Mouse (Mus musculus) midbrain, embryonic 11.5 days (tissue): ENCODE measurements around the gene Stard7. TPM values are rescaled to one million over a fixed set of nuclear protein-coding genes. Genes with fewer than 3 reads are reported as not detected.

Source experiments
- ATAC-seq: fragments of 200-750 bp; cut with Nextera tagmentation; 2 replicates; pipeline ENCODE4 v1.8.0; 2017; ENCODE audit warnings: moderate TSS enrichment, moderate library complexity; ENCODE audit not compliant: low FRiP score
- DNase-seq: peaks from one replicate; pipeline ENCODE4 v3.0.0; 2015; ENCODE audit warnings: low spot score; ENCODE audit errors: missing footprints
- H3K27ac ChIP-seq: fragments of 300-500 bp; sonication (generic); 2 replicates; pipeline ENCODE4 v1.5.1; 2014; ENCODE audit warnings: low read depth, low read length
- H3K27me3 ChIP-seq: fragments of 300-500 bp; sonication (generic); 2 replicates; pipeline ENCODE4 v1.6.1; 2014; ENCODE audit warnings: mild to moderate bottlenecking, low read length, moderate library complexity, mixed read lengths; ENCODE audit not compliant: control insufficient read depth, insufficient read depth
- H3K36me3 ChIP-seq: fragments of 300-500 bp; sonication (generic); 2 replicates; pipeline ENCODE4 v1.6.1; 2014; ENCODE audit warnings: mild to moderate bottlenecking, low read length, moderate library complexity, mixed read lengths; ENCODE audit not compliant: control insufficient read depth, insufficient read depth
- H3K4me1 ChIP-seq: fragments of 300-500 bp; sonication (generic); 2 replicates; pipeline ENCODE4 v1.6.1; 2014; ENCODE audit warnings: low read length; ENCODE audit not compliant: control insufficient read depth, insufficient read depth
- H3K4me2 ChIP-seq: fragments of 300-500 bp; sonication (generic); 2 replicates; pipeline ENCODE4 v1.6.1; 2014; ENCODE audit warnings: mild to moderate bottlenecking, moderate library complexity
- H3K4me3 ChIP-seq: fragments of 300-500 bp; sonication (generic); 2 replicates; pipeline ENCODE4 v1.5.1; 2014; ENCODE audit warnings: low read depth, low read length
- H3K9ac ChIP-seq: fragments of 300-500 bp; sonication (generic); 2 replicates; pipeline ENCODE4 v1.6.1; 2014; ENCODE audit warnings: low read length
- H3K9me3 ChIP-seq: fragments of 300-500 bp; sonication (generic); 2 replicates; pipeline ENCODE4 v1.6.1; 2016; ENCODE audit warnings: low read length; ENCODE audit not compliant: control insufficient read depth
- WGBS: fragments of 180-500 bp; shearing (Covaris S2); extraction: QIAGEN DNeasy Blood & Tissue Kit; methylation state at CpG from one replicate; pipeline ENCODE4 v1.1.7; 2014; 5-methylcytosine and 5-hydroxymethylcytosine counted together
- polyA plus RNA-seq: library from polyadenylated mRNA; unstranded; fragments of >200 nt; fragmentation: Nextera tagmentation; extraction: Ambion mirVana; gene quantifications from 2 replicates; pipeline ENCODE4 v1.2.1, GENCODE M21; 2014

Stard7 gene
- polyA plus RNA-seq: 85.0 and 86.4 TPM in 2 replicates

DNA sequence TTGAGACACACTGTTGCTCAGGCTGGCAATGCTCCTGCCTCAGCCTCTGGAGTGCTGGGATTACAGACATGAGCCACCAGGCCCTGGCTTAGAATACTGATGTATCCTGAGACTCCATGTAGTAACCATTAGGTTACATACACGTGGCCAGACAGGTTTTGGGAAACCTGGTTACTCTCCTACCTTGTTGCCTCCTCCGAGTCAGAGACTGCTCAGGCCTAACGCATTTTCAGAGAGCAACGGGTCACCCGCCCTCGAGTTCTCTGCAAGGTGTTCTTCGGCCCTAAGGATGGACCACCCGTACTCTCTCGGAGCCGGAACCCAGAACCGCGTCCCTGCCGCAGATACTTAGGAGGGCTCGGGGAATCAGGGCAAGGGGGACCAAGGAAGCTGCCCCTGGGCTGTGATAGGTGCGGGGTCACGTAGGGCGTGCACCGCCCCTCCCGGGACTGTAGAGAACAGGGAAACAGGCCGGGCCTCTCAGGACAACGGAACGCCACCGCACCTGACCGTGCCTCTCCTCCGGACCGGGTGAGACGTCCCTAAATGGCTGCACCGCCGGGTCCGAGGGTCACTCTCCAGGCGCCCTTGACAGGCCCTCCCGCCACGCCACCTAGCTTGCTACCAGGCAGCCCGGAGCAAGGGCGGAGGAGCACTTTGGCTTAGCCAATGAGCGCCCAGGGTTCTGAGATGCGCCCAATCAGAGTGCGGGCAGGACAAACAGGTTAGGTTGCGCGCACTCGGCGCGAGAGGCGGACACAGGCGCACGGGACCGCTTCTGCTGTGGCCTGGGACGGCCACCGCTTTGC lies at the start of gene Stard7:
TSS of gene Stard7 (plus strand) at position 728 of the 809 bp plus-strand sequence.
- H3K27ac ChIP-seq: peak within 1 kb of the TSS; percentile 93
- no peaks in the 10 kb centered on the region for H3K36me3 ChIP-seq
- peak; percentile 99 for ATAC-seq
- H3K9me3 ChIP-seq: no peaks in the 10 kb centered on the region
- DNase-seq: peak; percentile 99
- WGBS: under 1% methylated on average over 45 of the region's 49 CpGs
- peak within 1 kb of the TSS; percentile 94 for H3K4me3 ChIP-seq
- peaks cover 4% of the 10 kb centered on the region; the same call in 1 of the 2 replicates for H3K4me1 ChIP-seq
- H3K4me2 ChIP-seq: peak within 1 kb of the TSS; percentile 84
- H3K9ac ChIP-seq: peak within 1 kb of the TSS; percentile 89
- H3K27me3 ChIP-seq: no peaks in the 10 kb centered on the region

DNA sequence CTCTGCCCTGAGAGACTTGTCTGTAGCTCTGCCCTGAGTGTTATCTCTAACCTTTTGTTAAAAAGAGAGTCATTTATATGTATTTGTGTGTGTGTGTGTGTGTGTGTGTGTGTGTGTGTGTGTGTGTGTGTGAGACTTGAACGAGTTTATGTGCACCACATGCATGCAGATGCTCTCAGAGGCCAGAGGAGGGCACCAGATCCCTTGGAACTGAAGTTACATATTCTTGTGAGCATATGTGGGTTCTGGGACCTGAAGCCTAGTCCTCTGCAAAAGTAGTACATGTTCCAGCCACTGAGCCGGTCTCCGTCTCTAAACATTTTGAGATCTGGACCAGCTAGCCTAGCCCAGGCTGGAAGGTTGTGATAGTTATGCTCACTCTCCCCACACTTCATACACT lies 44.8 kb upstream of the Stard7 start:
- Histone ChIP-seq H3K27ac (no peak overlapping the region), H3K27me3 (no peaks in the 10 kb centered on the region), H3K36me3 (peaks cover 65% of the 10 kb centered on the region), H3K9ac (no peak overlapping the region), H3K4me3 (no peak overlapping the region), H3K4me1 (no peaks in the 10 kb centered on the region), H3K9me3 (no peaks in the 10 kb centered on the region), H3K4me2 (no peak overlapping the region)
- WGBS: 99% methylated on average over 3 of the region's 3 CpGs
- DNase-seq (no peak), ATAC-seq (no peak)

DNA sequence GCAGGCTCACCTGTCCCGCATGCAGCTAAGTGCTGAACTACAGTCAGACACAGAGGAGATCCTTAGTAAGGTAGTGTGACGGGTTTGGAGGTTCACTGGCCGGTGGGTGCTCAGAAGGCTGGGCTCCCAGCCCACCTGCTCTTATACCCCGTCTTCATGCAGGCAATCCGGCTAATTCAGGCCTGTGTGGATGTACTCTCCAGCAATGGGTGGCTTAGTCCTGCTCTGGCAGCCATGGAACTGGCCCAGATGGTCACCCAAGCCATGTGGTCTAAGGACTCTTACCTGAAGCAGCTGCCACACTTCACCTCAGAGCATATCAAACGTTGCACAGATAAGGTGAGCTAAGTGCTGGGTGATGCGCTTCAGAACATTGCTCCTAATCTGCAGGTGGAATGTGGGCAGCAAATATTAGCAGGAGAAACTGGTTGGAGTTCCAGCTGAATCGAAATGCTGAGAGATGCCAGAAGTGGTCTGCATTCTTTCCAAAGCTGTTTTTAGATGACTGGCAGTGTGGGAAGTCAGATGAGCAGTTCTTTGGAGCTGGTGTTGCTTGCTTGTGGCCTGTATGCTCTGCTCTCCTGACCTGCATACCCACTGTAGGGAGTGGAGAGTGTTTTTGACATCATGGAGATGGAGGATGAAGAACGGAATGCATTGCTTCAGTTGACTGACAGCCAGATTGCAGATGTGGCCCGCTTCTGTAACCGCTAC lies 32.0 kb upstream of the Stard7 start:
- H3K4me2 ChIP-seq: no peak overlapping the region
- no peak for DNase-seq
- H3K4me1 ChIP-seq: no peaks in the 10 kb centered on the region
- no peaks in the 10 kb centered on the region for H3K27me3 ChIP-seq
- ATAC-seq: no peak
- H3K9me3 ChIP-seq: no peaks in the 10 kb centered on the region
- no peak overlapping the region for H3K27ac ChIP-seq
- no peak overlapping the region for H3K9ac ChIP-seq
- H3K36me3 ChIP-seq: peaks cover 54% of the 10 kb centered on the region
- H3K4me3 ChIP-seq: no peak overlapping the region
- 94% methylated on average over 11 of the region's 11 CpGs for WGBS

DNA sequence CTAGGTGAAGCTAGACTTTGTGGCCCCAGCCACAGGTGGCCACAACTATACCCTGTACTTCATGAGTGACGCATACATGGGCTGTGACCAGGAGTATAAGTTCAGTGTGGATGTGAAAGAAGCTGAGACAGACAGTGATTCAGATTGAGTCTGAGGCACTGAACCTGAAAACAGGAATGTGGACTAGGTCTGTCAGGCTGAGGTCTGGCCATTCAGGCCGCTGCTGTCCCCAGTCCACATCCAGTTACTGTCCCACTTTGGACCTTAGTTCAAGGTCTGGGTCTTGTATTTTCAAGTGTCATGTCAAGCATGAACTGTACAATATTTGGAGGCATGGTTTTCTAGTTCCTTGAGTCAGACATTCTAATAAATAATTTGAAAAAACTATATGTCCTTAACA lies 30.0 kb upstream of the Stard7 start:
- Histone ChIP-seq H3K9me3 (no peaks in the 10 kb centered on the region), H3K4me2 (no peak overlapping the region), H3K27ac (no peak overlapping the region), H3K27me3 (no peaks in the 10 kb centered on the region), H3K9ac (no peak overlapping the region), H3K36me3 (peaks cover 41% of the 10 kb centered on the region), H3K4me3 (no peak overlapping the region), H3K4me1 (no peaks in the 10 kb centered on the region)
- WGBS: 89% methylated on average over 2 of the region's 2 CpGs
- ATAC-seq: no peak
- DNase-seq: no peak

DNA sequence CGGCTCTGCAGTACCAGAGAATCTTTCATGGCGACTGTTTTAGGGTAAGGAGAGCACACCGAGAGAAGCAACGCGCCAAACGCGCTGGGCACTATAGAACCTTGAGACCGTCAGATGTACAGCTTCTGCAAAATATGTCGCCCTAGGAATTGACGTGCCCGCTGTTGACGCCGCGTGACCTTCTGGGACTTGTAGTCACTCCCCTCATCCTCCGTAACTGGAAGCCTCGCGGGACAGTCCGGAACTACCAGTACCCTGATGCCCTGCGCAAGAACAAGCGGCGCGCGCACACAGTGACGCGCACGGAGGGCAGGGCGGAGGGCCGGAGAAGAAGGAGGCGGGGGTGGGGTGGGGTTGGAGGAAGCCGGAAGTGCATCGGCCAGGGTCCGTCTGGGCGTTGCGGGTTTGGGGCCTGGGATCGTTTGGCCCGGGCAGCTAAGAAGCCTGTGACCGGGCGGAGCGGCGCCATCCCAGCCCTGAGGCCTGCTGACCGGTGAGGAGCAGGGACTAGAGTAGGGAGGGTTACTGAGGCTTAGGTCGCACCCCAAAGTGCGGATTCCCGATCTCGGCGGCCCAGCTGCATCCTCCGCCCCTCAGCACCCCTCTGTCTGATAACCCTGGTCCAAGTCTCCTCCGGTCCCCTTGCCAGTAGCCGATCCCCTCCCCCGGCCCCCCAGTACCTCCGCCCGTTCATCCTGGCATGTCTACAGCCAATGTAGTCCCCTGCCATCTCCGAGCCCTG lies 22.3 kb upstream of the Stard7 start, which contains the start of the genes Ciao1 and Tmem127:
TSS of gene Ciao1 (minus strand) at position 225 of the 742 bp plus-strand sequence.
TSS of gene Tmem127 (plus strand) at position 317 of the 742 bp plus-strand sequence.
- Histone ChIP-seq H3K9ac (peak within 1 kb of the TSS; percentile 84), H3K36me3 (no peaks in the 10 kb centered on the region; the same call in 1 of the 2 replicates), H3K27me3 (no peaks in the 10 kb centered on the region), H3K27ac (no peak within 1 kb of the TSS; the same call in 1 of the 2 replicates), H3K4me1 (peaks cover 14% of the 10 kb centered on the region), H3K4me2 (peak within 1 kb of the TSS; percentile 89), H3K9me3 (no peaks in the 10 kb centered on the region), H3K4me3 (peak within 1 kb of the TSS; percentile 73)
- ATAC-seq (peak; percentile 98), DNase-seq (peak; percentile 99)
- WGBS: under 1% methylated on average over 53 of the region's 53 CpGs

DNA sequence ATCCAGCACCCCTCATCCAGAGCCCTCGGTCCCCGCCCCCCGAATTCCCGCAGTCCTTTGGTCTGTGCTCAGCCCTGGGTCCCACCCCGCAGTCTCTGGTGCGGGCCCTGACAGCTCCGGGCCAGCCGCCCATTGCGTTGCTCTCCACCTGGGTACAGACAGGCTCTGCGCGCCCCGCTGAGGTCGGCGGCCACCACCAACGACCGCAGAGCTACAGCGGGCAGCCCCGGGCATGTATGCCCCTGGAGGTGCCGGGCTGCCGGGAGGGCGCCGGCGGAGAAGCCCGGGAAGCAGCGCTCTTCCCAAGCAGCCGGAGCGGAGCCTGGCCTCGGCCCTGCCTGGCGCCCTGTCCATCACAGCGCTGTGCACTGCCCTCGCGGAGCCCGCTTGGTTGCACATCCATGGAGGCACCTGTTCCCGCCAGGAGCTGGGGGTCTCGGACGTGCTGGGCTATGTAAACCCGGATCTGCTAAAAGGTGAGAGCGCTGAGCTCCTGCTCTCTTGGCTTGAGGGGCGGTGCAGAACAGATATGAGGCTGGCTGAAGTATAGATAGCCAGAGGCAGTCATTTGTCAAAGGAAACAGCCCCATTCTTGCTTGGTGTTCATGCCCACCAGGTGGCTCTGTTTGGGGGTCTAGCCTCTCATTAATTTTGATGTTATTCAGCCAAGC lies 21.5 kb upstream of the Stard7 start:
- peak overlapping the region; percentile 79 for H3K9ac ChIP-seq
- peak; percentile 67 for ATAC-seq
- DNase-seq: no peak
- H3K4me2 ChIP-seq: peak overlapping the region; percentile 71
- H3K9me3 ChIP-seq: no peaks in the 10 kb centered on the region
- peak overlapping the region; percentile 73 for H3K4me3 ChIP-seq
- no peaks in the 10 kb centered on the region for H3K36me3 ChIP-seq
- no peaks in the 10 kb centered on the region for H3K27me3 ChIP-seq
- WGBS: 2% methylated on average over 39 of the region's 39 CpGs
- H3K27ac ChIP-seq: no peak overlapping the region; the same call in 1 of the 2 replicates
- H3K4me1 ChIP-seq: peaks cover 14% of the 10 kb centered on the region

DNA sequence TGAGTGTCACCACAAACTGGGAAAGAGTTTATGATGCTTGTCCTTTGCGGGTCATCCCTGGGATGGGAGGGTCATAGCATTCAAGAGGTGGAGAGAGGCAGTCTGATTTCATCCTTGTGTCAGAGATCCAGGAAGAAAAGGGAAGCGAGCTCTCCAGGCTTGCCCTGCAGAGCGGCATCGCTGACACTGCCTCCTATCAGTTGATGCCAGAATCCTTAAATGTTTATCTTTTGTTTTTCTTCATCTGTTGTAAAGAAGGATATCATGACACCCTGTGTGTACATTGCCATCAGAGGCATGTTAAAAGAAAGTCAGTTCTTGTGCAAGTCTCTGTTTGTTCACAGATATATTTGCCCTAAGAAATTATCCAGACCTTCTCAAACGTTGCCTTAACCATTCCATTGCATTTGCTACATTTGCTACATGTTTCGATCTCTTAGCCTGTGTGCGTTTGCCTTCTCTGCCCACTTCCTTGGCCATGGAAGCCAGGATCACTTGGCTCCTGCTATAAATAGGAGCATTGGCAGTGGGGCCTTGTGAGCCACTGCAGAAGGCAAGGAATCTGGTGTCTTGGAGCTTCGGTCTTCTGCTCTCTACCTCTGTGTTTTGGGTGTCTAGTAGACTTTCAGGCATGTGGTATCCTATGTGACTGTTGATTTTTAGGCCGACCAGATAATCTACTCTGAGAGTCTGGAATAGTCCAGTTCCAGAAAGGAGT lies 19.6 kb upstream of the Stard7 start:
- Histone ChIP-seq H3K36me3 (no peaks in the 10 kb centered on the region), H3K27ac (no peak overlapping the region), H3K4me3 (no peak overlapping the region), H3K9ac (no peak overlapping the region), H3K9me3 (no peaks in the 10 kb centered on the region), H3K4me2 (no peak overlapping the region), H3K27me3 (no peaks in the 10 kb centered on the region), H3K4me1 (peaks cover 14% of the 10 kb centered on the region)
- no peak for ATAC-seq
- DNase-seq: no peak
- WGBS: 92% methylated on average over 9 of the region's 9 CpGs

DNA sequence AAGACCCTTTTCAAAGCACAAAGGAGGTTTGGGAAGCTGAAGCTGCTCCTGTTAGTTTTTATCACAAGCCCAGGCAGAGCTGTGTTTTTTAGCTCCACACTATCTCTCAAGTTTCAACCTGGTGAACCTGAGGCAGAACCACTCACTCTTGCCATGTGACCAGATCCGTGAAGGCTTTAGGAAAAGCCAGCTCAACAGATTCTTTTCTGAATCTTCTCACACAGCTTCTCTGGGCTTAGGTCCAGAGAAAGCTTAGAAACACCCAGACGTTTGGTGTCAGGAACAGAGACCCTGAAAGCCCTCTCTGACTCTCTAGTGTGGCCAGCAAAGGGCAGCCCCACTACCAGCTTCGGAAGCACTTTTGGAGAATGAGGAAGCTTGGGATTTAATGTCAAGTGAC lies 18.6 kb upstream of the Stard7 start:
- H3K4me3 ChIP-seq: no peak overlapping the region
- DNase-seq: no peak
- WGBS: 90% methylated on average over 3 of the region's 3 CpGs
- no peaks in the 10 kb centered on the region for H3K9me3 ChIP-seq
- no peaks in the 10 kb centered on the region for H3K27me3 ChIP-seq
- ATAC-seq: no peak
- no peak overlapping the region for H3K4me2 ChIP-seq
- no peak overlapping the region for H3K9ac ChIP-seq
- no peaks in the 10 kb centered on the region for H3K36me3 ChIP-seq
- peaks cover 14% of the 10 kb centered on the region for H3K4me1 ChIP-seq
- H3K27ac ChIP-seq: no peak overlapping the region
